Mouse (Mus musculus) brain, embryonic 18.5 days (tissue): Measurements from ENCODE around the gene Eif4g3.

Experiments
- DNase-seq: peaks from one replicate; pipeline ENCODE4 v3.0.0-alpha.2; 2012; ENCODE audit warnings: low read depth, low spot score

Gene Eif4g3

GRCm38 (mm10) chr4:137990433-137990832 lies 2.4 kb upstream of the Eif4g3 start:
- DNase-seq, result no peak

DNA sequence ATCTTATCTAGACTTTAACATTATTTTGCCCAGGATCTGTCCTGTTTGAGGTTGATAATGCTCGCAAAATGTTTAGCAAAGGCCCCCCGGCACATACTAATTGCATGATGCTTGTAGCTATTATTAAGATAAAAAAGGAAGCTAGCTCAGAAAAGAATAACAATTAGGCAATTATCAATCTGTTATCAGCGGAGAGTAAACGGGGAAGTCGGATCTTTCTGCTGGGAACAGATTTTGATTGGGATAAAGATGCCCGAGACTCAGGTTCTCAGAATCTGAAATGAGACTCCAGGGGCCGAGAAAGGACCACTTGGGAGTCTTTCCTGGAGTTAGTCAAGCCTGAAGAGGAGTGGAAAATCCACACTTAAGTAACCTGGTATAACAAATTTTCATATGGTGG lies 1.6 kb upstream of the Eif4g3 start:
- DNase-seq, result no peak

- peak; percentile 93 for DNase-seq
These were observed 503 bp downstream of the Eif4g3 start for GRCm38 (mm10) chr4:137993291-137993758.

GRCm38 (mm10) chr4:137993821-137994561 lies 1.2 kb downstream of the Eif4g3 start:
- no peak for DNase-seq

DNA sequence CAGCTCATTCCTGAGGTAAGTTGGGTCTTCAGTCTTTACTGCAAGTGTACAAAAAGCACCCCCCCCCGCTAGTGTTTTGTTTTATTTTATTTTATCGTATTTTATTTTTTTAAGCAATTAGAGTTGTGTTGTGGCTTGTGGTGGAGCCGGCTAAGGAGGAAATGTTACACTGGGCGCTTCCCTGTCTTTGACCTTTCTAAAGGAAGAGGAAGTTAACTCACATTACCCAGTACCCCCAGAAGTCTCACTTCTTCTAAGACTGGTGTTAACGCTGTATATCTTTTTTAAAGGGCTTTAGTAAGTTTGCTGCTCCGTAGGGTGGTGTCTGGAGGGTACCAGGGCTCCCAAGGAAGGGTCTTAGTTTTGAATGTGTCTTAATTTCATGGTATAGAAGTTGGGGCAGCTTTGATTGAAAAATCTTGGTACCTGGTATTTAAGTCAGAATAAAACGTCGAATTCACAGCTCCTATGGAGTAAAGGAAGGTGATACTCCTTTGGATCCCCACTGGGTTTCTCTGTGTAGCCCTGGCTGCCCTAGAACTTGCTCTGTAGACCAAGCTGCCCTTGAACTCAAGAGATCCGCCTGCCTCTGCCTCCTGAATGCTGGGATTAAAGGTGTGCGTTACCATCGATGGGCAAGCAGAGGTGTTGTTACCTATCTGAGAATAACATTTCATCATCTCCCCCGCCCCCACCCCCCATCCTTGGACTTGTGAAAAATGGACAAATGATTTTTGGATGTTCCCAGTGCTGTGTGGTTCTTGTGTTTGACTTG lies 1.9 kb downstream of the Eif4g3 start:
- DNase-seq, result no peak

DNA sequence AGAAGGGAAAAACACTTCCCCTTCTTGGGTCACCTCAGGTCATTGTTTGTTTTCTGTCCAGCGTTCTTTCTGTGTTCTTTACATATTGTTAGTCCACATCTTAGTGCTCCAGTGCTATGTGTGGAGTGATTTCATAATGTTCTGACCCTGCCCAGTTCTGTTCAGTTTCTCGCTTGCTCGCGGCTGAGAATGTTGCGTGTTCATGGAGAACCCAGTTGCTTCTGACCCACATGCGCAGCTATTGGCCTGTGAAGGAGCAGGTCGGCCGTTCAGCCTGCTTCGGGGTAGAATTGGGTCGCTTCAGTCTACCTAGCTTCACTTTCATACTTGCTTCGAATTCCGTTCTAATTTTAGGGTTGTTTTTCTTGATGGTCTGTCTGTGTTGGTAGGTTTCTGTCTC lies 2.6 kb downstream of the Eif4g3 start:
- DNase-seq, result no peak

DNA sequence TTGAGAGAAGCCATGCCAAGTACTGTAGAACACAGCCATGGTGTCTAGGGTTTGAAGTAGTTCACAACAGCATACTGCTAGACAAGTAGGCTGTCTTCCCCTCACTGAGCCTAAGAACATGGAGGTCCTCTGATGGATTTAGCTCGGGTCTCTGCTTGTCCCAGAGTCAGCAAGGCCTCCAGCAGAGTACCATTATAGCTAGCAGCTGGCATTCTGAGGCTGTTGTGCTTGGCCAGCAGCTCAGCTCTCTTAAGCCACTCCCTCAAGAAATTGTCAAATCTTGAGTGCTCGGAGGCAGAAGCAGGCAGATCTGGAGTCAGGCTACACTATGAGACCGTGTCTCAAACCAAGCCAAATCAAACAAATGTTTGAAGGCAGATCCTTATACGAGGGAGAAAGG lies 5.4 kb downstream of the Eif4g3 start:
- DNase-seq, result no peak

DNA sequence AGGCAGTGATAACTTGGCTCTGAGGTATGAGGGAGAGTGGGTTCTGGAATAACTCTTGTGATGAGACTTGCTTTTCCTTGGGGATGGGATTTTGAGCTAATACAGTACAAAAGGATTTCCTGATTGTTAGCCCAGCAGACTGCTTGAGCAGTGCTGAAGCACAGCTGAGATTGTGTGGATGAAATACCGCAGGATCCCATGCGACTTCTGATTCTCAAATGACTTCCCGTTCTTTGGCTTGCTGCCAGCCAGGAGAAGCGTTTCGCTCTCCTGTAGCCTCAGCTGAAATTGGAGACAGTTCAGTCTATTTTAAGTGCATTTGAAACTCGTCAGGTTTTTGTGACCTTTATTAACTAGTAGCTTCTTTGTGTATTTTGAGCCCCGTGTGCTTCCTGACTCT lies 7.9 kb downstream of the Eif4g3 start:
- no peak for DNase-seq

DNA sequence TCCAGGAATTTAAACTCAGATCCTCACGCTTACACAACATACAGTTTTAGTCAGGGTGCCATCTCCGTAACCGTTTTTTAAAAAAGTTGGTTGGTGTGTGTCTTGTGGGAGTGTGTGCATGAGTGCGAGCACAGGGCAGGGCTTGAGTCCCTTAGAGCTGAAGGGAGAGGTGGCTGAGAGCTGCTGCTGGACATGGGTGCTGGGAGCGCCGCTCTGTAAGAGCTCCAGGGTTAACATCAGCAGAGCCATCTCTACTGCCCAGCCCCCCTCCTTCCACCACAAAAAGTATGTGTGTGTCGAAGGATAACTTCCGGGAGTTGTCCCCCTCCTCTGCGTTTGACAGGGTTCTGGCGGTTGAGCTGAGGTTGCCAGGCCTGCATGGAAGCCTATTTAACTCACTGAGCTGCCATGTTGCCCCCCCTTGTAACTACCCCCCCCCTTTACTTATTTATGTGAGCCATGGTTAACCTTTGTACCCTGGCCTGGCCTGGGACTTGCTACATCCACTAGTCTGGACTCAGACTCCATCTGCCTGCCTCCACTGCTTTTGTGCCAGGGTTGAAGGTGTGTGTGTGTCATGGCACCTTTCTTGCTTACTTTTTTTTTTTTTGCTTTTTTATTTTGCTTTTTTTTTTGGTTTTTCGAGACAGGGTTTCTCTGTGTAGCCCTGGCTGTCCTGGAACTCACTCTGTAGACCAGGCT lies 11.2 kb downstream of the Eif4g3 start:
- no peak for DNase-seq

DNA sequence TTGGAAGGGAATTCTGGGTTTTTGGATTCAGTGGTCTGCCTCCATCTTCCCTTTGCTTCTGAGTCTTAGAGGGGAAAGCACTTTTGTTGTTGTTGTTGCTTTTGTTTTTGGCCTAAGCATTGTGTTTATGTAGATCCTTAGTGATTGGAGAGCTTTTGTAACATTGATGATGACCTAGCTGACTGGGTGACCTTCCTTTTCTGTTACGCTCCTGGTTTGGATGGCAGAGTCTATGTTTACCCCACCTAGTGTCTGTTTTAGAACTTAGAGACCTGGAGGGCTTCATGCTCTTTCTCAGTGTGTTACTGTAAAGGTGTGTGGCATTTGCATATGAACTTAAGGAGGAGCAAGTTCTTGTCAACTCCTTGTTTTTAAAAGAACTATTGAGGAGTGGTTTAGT lies 13.0 kb downstream of the Eif4g3 start:
- no peak for DNase-seq

DNA sequence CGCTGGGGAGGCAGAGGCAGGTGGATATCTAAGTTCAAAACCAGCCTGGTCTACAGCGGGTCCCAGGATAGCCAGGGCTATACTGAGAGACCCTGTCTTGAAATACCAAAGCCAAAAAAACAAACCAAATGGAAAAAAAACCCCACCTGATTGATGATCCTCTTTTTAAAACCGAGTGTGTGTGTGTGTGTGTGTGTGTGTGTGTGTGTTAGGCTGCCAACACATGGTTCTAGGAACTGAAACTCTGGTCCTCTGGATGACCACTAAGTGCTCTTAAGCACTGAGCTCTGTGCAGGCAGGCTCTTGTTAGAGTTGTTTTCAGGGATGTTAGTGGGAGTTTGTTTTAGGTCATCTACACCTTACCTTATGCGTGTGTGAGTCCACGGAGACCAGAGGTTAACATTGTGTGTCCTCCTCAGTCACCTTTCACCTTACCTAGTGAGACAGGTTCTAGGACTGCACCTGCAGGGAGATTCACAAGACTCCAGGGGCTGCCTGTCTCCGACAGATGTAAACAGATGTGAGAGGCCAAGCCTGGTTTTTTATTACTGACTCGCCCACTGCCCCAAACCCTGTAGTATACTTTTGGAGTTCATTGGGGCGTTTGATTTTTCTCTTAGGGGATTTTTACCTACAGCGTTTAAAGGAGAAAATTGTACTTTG lies 14.3 kb downstream of the Eif4g3 start:
- DNase-seq, result no peak

DNA sequence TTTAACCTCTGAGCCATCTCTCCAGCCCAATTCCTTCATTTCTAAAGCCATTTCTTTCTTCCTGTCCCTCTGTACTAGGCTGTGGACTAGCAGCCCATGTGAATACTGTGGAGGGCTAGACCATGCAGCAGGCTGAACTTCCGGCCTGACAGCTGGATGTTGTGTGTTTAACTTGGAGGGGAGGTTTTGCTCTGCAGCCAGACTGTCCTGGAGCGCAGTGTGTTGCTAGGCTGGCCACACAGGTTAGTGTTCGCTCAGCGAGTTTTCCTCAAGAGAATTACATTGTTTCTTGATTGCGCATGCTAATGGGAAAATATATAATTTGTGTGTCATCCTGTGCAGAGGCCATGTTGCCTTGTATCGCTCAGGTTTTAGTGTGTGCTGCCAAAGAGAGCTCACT lies 15.8 kb downstream of the Eif4g3 start:
- DNase-seq, result no peak

DNA sequence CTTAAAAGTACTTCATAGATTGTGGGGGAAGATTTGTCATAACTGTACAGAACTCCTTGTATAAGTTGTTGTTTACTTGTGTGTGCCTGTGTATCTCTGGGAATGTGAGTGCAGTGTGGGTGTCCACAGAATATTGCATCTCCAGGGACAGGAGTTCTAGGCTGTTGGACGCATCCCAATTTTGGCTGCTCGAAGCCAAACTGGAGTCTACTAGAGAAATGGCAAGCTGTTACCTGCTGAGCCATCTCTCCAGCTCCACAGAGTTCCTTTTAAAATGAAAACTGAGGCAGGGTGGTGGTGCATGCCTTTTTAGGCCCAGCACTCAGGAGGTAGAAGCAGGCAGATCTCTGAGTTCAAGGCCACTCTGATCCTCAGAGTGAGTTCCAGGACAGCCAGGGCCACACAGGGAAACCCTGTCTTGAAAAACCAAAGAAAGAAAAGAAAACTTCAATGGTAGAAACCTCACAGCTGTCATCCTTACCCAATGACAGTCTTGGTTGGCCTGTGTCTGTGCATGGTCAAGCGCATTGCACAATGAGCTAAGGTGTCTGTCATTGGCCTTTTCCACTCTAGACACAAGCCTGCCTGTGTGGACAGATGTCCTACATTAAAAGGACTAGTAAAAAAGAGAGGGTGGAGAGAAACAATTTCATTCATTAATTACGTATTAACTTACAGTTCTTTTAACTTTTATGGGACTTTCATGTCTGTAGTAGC lies 17.1 kb downstream of the Eif4g3 start:
- DNase-seq, result no peak

GRCm38 (mm10) chr4:138013723-138014479 lies 21.1 kb downstream of the Eif4g3 start:
- no peak for DNase-seq

- no peak for DNase-seq
These were observed 23.1 kb downstream of the Eif4g3 start for GRCm38 (mm10) chr4:138015966-138016365.

- no peak for DNase-seq
These were observed 24.3 kb downstream of the Eif4g3 start for GRCm38 (mm10) chr4:138017085-138017637.

GRCm38 (mm10) chr4:138018011-138018410 lies 25.2 kb downstream of the Eif4g3 start:
- no peak for DNase-seq

DNA sequence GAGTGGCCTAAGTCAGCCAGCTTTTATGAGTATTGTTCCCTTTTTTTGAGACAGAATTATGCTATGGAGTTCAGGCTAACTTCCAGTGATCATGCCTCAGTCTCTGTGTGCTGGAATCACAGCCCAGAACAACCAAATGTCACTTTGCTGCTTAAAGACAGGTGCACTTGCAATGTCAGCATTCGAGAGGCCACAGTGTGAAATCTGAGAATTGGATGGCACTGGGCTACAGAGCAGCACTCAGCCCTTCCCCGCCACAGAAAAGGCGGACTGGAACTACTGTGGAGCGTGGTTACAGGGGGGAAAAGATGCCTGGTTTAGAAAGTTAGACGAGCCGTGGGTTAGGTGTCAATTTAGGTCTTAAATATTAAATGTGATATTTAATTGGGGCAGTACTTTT lies 27.4 kb downstream of the Eif4g3 start:
- no peak for DNase-seq

DNA sequence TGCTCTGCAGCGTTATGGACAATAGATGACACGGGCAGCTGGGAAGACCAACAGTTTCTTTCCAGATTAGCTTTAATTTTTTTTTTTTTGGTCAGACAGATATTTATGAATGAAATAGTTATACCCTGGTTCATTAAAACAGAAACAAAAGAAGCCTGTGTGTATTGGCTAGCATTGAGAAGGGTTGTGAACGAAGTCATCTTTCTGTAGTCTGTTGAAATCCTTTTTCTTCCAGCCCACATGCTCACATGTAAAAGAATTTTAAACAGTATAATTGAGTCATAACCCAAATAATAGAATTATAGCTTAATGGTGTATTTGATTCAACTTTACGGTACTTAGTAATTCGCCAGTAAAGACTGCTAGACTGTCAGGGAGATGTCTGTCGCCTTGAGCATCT lies 28.8 kb downstream of the Eif4g3 start:
- no peak for DNase-seq

- no peak for DNase-seq
These were observed 29.9 kb downstream of the Eif4g3 start for GRCm38 (mm10) chr4:138022761-138023160.
